ENCODE assay signal across 20 mouse cellular contexts in the genomic region with DNA sequence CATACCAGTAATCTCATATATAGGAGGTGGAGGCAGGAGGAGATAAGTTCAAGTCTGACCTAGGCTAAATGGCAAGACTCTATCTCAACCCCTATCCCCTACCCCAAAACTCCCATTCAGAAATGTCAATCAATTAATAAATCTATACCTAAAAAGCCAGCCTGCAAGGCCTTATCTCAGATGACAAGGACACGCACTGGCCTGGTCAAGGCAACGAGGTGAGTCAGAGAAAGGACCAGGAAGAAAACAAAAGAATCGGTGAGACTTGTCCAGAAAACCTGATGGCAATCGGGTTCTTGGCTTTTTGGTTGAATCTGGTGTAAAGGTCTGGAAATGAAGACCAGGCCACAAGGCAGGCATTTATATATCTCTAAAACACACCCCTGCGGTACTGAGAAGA. TPM values are rescaled to one million over a fixed set of nuclear protein-coding genes. Genes with fewer than 3 reads are reported as not detected.
A peak's percentile ranks its signal among the peaks of the same experiment; 100 is the strongest.
DNase-seq lines count a peak whose midpoint lies in the region; ATAC-seq and TF ChIP-seq lines count a peak whose summit lies in the region.
"Had no signal": no experiment of that assay in that cellular context is flagged by ENCODE, and none has a peak within 500 bp of the region (broad histone marks: within the 10 kb centered on the region; RNA-seq: fewer than 3 reads in every experiment).

No protein-coding gene starts in this region.

- peaks cover 55% of the 10 kb centered on the region for H3K36me3 ChIP-seq in megakaryocyte, embryonic 14.5 days (replicated peaks; ENCODE audit: low read length)
- H3K36me3 ChIP-seq in liver, embryonic 12.5 days = peaks cover 59% of the 10 kb centered on the region

- peak overlapping the region; percentile 88 for H3K4me2 ChIP-seq in liver, embryonic 12.5 days

- no peak for TF ChIP-seq POLR2A in lung, adult 2 months (IDR thresholded peaks at IDR 0.05; ENCODE audit: borderline replicate concordance, extremely low read depth, low read depth, low read length)

- WGBS in liver, embryonic 12.5 days (ENCODE audit: insufficient replicate concordance) = 71% methylated on average over 5 of the region's 5 CpGs
- 93% methylated on average over 5 of the region's 5 CpGs for WGBS in lung, adult 2 months

- H3K27ac ChIP-seq in liver, embryonic 12.5 days = peak overlapping the region; percentile 16; the same call in 1 of the 2 replicates
- H3K27ac ChIP-seq: embryonic facial prominence, embryonic 12.5 days; hindbrain, embryonic 13.5 days; kidney, embryonic 15.5 days; midbrain, embryonic 13.5 days; neural tube, embryonic 15.5 days had no signal

- H3K4me3 ChIP-seq in megakaryocyte, embryonic 14.5 days (replicated peaks) = peak overlapping the region; percentile 95
- H3K4me3 ChIP-seq in liver, embryonic 12.5 days = peak overlapping the region; percentile 82
- H3K4me3 ChIP-seq in lung, adult 2 months (replicated peaks; ENCODE audit: extremely low read depth, low read depth, low read length) = no peak overlapping the region

- peaks cover 89% of the 10 kb centered on the region for H3K4me1 ChIP-seq in megakaryocyte, embryonic 14.5 days
- peaks cover 54% of the 10 kb centered on the region for H3K4me1 ChIP-seq in liver, embryonic 12.5 days
- H3K4me1 ChIP-seq in lung, adult 2 months (ENCODE audit: control insufficient read depth, insufficient read depth, low read length) = no peaks in the 10 kb centered on the region; the same call in 1 of the 2 replicates

- H3K9me3 ChIP-seq in megakaryocyte, embryonic 14.5 days = no peaks in the 10 kb centered on the region
- no peaks in the 10 kb centered on the region for H3K9me3 ChIP-seq in liver, embryonic 12.5 days (replicated peaks)
- H3K9me3 ChIP-seq: embryonic facial prominence, embryonic 12.5 days; hindbrain, embryonic 13.5 days; kidney, embryonic 15.5 days; midbrain, embryonic 13.5 days; neural tube, embryonic 15.5 days had no signal

- H3K27me3 ChIP-seq in megakaryocyte, embryonic 14.5 days (replicated peaks) = no peaks in the 10 kb centered on the region
- no peaks in the 10 kb centered on the region for H3K27me3 ChIP-seq in liver, embryonic 12.5 days (replicated peaks)
- H3K27me3 ChIP-seq: CH12.LX; embryonic facial prominence, embryonic 12.5 days; hindbrain, embryonic 13.5 days; kidney, embryonic 15.5 days; midbrain, embryonic 13.5 days; neural tube, embryonic 15.5 days had no signal

- no peak overlapping the region; the same call in 1 of the 2 replicates for H3K9ac ChIP-seq in liver, embryonic 12.5 days
- H3K9ac ChIP-seq: neural tube, embryonic 15.5 days had no signal

- no peak for ATAC-seq in megakaryocyte, adult 5-6 weeks (ENCODE audit: poor library complexity, severe bottlenecking)
- ATAC-seq in liver, embryonic 12.5 days = no peak
- ATAC-seq: forebrain, postnatal 0 days; lung, postnatal 0 days; midbrain, embryonic 13.5 days had no signal

- peak; percentile 43 for DNase-seq in adrenal gland, postnatal 14 days
- DNase-seq in adrenal gland, postnatal 36 days = no peak
- no peak for DNase-seq in lung, adult 2 months
- no peak for DNase-seq in cerebellum, postnatal 25 days
- DNase-seq: cerebellum, adult 9-10 months; forebrain, postnatal 0 days; heart, postnatal 10 days; right cerebral cortex, postnatal 25 days; thymus, adult 18-20 months; thymus, postnatal 4 days had no signal

- no peak for TF ChIP-seq CTCF in lung, adult 2 months (IDR thresholded peaks at IDR 0.05; ENCODE audit: insufficient read depth, low read length)

RNA-seq across cellular contexts. Expression of gene Txn2, which starts 1.9 kb away (rescaled TPM):
- total RNA-seq in adrenal gland, postnatal 14 days (2021) = 430 and 443 TPM in 2 replicates
- 100 to 1,000 TPM; 563 to 586 TPM for total RNA-seq in adrenal gland, postnatal 36 days (2021)
- polyA plus RNA-seq in megakaryocyte, embryonic 14.5 days (2012; ENCODE audit: insufficient read depth, low replicate concordance) = 186 and 405 TPM in 2 replicates
- 162 and 187 TPM in 2 replicates for total RNA-seq in megakaryocyte, adult 5-6 weeks (2015)
- total RNA-seq in megakaryocyte, adult 5-6 weeks (2017) = 23.2 and 39.4 TPM in 2 replicates
- 239 and 249 TPM in 2 replicates for polyA plus RNA-seq in liver, embryonic 12.5 days (2016; fragmentation: Nextera tagmentation; extraction: Ambion mirVana)
- polyA plus RNA-seq in lung, adult 2 months (2012; rRNA removed) = 138 and 165 TPM in 2 replicates

RNA-seq across cellular contexts. Expression of gene Foxred2, which starts 29.6 kb away (rescaled TPM):
- 3.3 and 4.4 TPM in 2 replicates for total RNA-seq in adrenal gland, postnatal 14 days (2021)
- 1 to 10 TPM; 2.7 TPM for total RNA-seq in adrenal gland, postnatal 36 days (2021)
- 0.66 TPM in 1 of 2 replicates, not detected in the other for polyA plus RNA-seq in megakaryocyte, embryonic 14.5 days (2012; ENCODE audit: insufficient read depth, low replicate concordance)
- total RNA-seq in megakaryocyte, adult 5-6 weeks (2015) = 30.7 and 38.2 TPM in 2 replicates
- total RNA-seq in megakaryocyte, adult 5-6 weeks (2017) = 30.2 and 31.5 TPM in 2 replicates
- polyA plus RNA-seq in liver, embryonic 12.5 days (2016; fragmentation: Nextera tagmentation; extraction: Ambion mirVana) = 1.3 and 1.7 TPM in 2 replicates
- 1.8 and 2.4 TPM in 2 replicates for polyA plus RNA-seq in lung, adult 2 months (2012; rRNA removed)

RNA-seq across cellular contexts. Expression of gene Eif3d, which starts 43.7 kb away (rescaled TPM):
- total RNA-seq in adrenal gland, postnatal 14 days (2021) = 152 and 167 TPM in 2 replicates
- 100 to 1,000 TPM; 151 to 167 TPM for total RNA-seq in adrenal gland, postnatal 36 days (2021)
- polyA plus RNA-seq in megakaryocyte, embryonic 14.5 days (2012; ENCODE audit: insufficient read depth, low replicate concordance) = 15.2 and 40.0 TPM in 2 replicates
- total RNA-seq in megakaryocyte, adult 5-6 weeks (2015) = 106 and 126 TPM in 2 replicates
- 135 and 144 TPM in 2 replicates for total RNA-seq in megakaryocyte, adult 5-6 weeks (2017)
- 257 and 271 TPM in 2 replicates for polyA plus RNA-seq in liver, embryonic 12.5 days (2016; fragmentation: Nextera tagmentation; extraction: Ambion mirVana)
- 62.7 and 91.2 TPM in 2 replicates for polyA plus RNA-seq in lung, adult 2 months (2012; rRNA removed)
